Mouse (Mus musculus): ENCODE data around the gene Olfr1252. TPM values are rescaled to one million over a fixed set of nuclear protein-coding genes. Genes with fewer than 3 reads are reported as not detected.

The Olfr1252 gene
- not detected in 2 replicates for polyA plus RNA-seq (2016; fragmentation: Nextera tagmentation; extraction: Ambion mirVana)

DNA sequence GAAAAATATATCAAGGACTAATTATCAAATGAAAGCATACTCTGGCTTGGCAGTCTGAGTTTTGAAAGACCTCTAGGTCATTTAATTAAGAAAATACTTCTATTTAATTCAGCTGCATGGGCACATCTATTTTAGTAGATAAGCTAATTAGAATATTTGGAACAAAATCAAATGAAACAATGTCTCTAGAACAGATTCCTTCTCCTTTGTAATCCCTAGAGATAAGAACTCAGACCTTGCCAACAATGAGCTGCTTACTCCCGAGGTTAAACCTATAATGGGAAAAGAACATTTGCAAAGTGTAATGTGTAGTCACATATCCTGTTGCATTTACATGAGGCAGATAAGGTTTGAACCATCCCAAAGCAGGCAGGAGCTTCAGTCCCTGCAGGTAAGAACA lies at the start of gene Olfr1252:
TSS of gene Olfr1252 (minus strand) at position 101 of the 400 bp plus-strand sequence.
- Histone ChIP-seq H3K27me3 (no peaks in the 10 kb centered on the region), H3K4me1 (no peaks in the 10 kb centered on the region), H3K9me3 (no peaks in the 10 kb centered on the region), H3K4me2 (replicated peaks) (no peak within 1 kb of the TSS), H3K27ac (replicated peaks) (no peak within 1 kb of the TSS), H3K36me3 (no peaks in the 10 kb centered on the region), H3K9ac (replicated peaks) (no peak within 1 kb of the TSS), H3K4me3 (no peak within 1 kb of the TSS)
- 64% methylated on average over 1 of the region's 1 CpGs for WGBS
- no peak for ATAC-seq (ENCODE audit: low FRiP score, low read depth)

DNA sequence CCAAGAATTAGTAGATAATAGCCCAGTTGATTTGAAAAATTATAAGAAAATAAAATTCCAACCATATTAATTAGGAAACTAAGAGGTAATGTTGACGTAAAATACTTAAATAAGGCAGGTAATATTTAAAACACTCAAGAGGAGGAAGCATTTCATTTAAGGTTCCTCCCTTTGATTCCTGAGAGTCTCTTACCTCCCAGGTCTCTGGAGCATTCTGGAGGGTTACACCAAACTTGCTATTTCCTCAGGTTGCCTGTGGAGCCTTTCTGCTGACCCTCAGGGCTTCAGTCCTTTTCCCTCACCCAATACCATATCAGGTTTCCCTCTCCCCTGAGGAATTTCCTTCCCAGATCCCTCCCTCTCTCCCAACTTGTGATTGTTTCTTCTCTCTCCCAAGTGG lies 32.2 kb upstream of the Olfr1252 start, which contains the start of gene Olfr1253:
TSS of gene Olfr1253 (minus strand) at position 101 of the 400 bp plus-strand sequence.
- no peaks in the 10 kb centered on the region for H3K27me3 ChIP-seq
- 90% methylated on average over 1 of the region's 1 CpGs for WGBS
- no peak within 1 kb of the TSS for H3K4me3 ChIP-seq
- no peak within 1 kb of the TSS for H3K9ac ChIP-seq (replicated peaks)
- no peaks in the 10 kb centered on the region for H3K4me1 ChIP-seq
- no peak for ATAC-seq (ENCODE audit: low FRiP score, low read depth)
- no peaks in the 10 kb centered on the region for H3K9me3 ChIP-seq
- no peak within 1 kb of the TSS for H3K4me2 ChIP-seq (replicated peaks)
- H3K36me3 ChIP-seq: no peaks in the 10 kb centered on the region
- no peak within 1 kb of the TSS for H3K27ac ChIP-seq (replicated peaks)

DNA sequence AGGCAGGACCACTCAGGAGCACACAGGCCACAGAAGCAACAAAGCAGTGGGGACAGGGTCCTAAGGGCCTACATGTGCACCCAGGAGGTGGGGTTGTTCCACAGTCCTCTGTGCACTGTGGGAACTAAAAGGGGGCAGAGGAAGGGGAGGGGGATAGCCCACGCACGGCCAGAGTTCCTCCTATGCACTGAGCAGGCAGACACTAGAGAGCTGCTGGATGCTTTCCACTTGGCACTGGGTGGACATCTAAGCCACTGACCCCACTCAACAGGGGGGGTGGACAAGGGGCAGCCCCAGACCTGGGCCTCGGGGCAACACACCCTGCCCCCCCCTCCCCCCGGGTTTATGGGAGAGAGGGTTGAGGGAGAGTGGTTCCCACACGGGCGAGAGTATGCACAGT lies 32.8 kb downstream of the Olfr1252 start:
- Histone ChIP-seq H3K36me3 (no peaks in the 10 kb centered on the region), H3K9me3 (no peaks in the 10 kb centered on the region), H3K27me3 (no peaks in the 10 kb centered on the region), H3K27ac (replicated peaks) (no peak overlapping the region), H3K4me1 (no peaks in the 10 kb centered on the region), H3K9ac (replicated peaks) (no peak overlapping the region), H3K4me2 (replicated peaks) (no peak overlapping the region), H3K4me3 (no peak overlapping the region)
- peak; percentile 56 for ATAC-seq (ENCODE audit: low FRiP score, low read depth)
- 84% methylated on average over 6 of the region's 6 CpGs for WGBS

DNA sequence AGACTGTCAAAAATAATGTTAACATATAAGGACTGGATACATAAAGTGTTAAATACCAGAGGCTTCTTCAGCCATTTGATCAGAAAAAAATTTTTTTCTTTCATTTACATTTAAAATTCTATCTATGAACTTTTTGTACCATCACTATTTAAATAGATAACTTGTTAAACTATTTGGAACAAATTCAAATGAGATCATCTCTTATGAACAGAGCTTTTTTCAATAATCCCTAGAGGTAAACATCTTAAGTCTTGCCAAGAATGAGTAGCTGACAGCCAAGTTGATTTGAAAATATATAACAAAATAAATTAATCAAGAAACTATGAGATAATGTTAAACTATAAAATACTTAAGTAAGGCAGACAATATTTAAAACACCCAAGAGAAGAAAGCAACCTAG lies 53.0 kb downstream of the Olfr1252 start, which contains the start of gene Olfr1251:
TSS of gene Olfr1251 (minus strand) at position 101 of the 400 bp plus-strand sequence.
- H3K9me3 ChIP-seq: no peaks in the 10 kb centered on the region
- H3K36me3 ChIP-seq: no peaks in the 10 kb centered on the region
- H3K4me2 ChIP-seq (replicated peaks): no peak within 1 kb of the TSS
- no peaks in the 10 kb centered on the region for H3K27me3 ChIP-seq
- H3K9ac ChIP-seq (replicated peaks): no peak within 1 kb of the TSS
- H3K27ac ChIP-seq (replicated peaks): no peak within 1 kb of the TSS
- no peaks in the 10 kb centered on the region for H3K4me1 ChIP-seq
- no peak within 1 kb of the TSS for H3K4me3 ChIP-seq
- ATAC-seq (ENCODE audit: low FRiP score, low read depth): no peak

Other genes starting within 250 kb of the Olfr1252 start
- not detected in 2 replicates for gene Olfr1241, start 237.9 kb downstream of the Olfr1252 start, polyA plus RNA-seq (2016; fragmentation: Nextera tagmentation; extraction: Ambion mirVana)
- not detected in 2 replicates for gene Olfr1242, start 226.7 kb downstream of the Olfr1252 start, polyA plus RNA-seq (2016; fragmentation: Nextera tagmentation; extraction: Ambion mirVana)
- not detected in 2 replicates for gene Olfr1243, start 193.5 kb downstream of the Olfr1252 start, polyA plus RNA-seq (2016; fragmentation: Nextera tagmentation; extraction: Ambion mirVana)
- not detected in 2 replicates for gene Olfr1245, start 146.6 kb downstream of the Olfr1252 start, polyA plus RNA-seq (2016; fragmentation: Nextera tagmentation; extraction: Ambion mirVana)
- not detected in 2 replicates for gene Olfr1246, start 131.9 kb downstream of the Olfr1252 start, polyA plus RNA-seq (2016; fragmentation: Nextera tagmentation; extraction: Ambion mirVana)
- gene Olfr1247, start 110.9 kb downstream of the Olfr1252 start, polyA plus RNA-seq (2016; fragmentation: Nextera tagmentation; extraction: Ambion mirVana): not detected in 2 replicates
- not detected in 2 replicates for gene Olfr1248, start 106.8 kb downstream of the Olfr1252 start, polyA plus RNA-seq (2016; fragmentation: Nextera tagmentation; extraction: Ambion mirVana)
- not detected in 2 replicates for gene Olfr1249, start 90.0 kb downstream of the Olfr1252 start, polyA plus RNA-seq (2016; fragmentation: Nextera tagmentation; extraction: Ambion mirVana)
- gene Olfr1250, start 63.5 kb downstream of the Olfr1252 start, polyA plus RNA-seq (2016; fragmentation: Nextera tagmentation; extraction: Ambion mirVana): not detected in 2 replicates
- not detected in 2 replicates for gene Olfr1251, start 53.1 kb downstream of the Olfr1252 start, polyA plus RNA-seq (2016; fragmentation: Nextera tagmentation; extraction: Ambion mirVana)
- gene Olfr1253, start 32.1 kb upstream of the Olfr1252 start, polyA plus RNA-seq (2016; fragmentation: Nextera tagmentation; extraction: Ambion mirVana): not detected in 2 replicates
- gene Olfr1254, start 68.6 kb upstream of the Olfr1252 start, polyA plus RNA-seq (2016; fragmentation: Nextera tagmentation; extraction: Ambion mirVana): not detected in 2 replicates
- not detected in 2 replicates for gene Olfr1255, start 87.0 kb upstream of the Olfr1252 start, polyA plus RNA-seq (2016; fragmentation: Nextera tagmentation; extraction: Ambion mirVana)
- gene Olfr1256, start 116.5 kb upstream of the Olfr1252 start, polyA plus RNA-seq (2016; fragmentation: Nextera tagmentation; extraction: Ambion mirVana): not detected in 2 replicates
- gene Olfr48, start 123.2 kb upstream of the Olfr1252 start, polyA plus RNA-seq (2016; fragmentation: Nextera tagmentation; extraction: Ambion mirVana): not detected in 2 replicates
- not detected in 2 replicates for gene Olfr1257, start 153.4 kb upstream of the Olfr1252 start, polyA plus RNA-seq (2016; fragmentation: Nextera tagmentation; extraction: Ambion mirVana)
- not detected in 2 replicates for gene Olfr1258, start 202.3 kb upstream of the Olfr1252 start, polyA plus RNA-seq (2016; fragmentation: Nextera tagmentation; extraction: Ambion mirVana)
- not detected in 2 replicates for gene Olfr1259, start 223.7 kb upstream of the Olfr1252 start, polyA plus RNA-seq (2016; fragmentation: Nextera tagmentation; extraction: Ambion mirVana)
- gene Olfr1260, start 249.3 kb upstream of the Olfr1252 start, polyA plus RNA-seq (2016; fragmentation: Nextera tagmentation; extraction: Ambion mirVana): not detected in 2 replicates